Mouse (Mus musculus): ENCODE measurements at regions not wholly inside any gene's neighbourhood (a gene's known extent, or its start where the extent isn't known, plus 50 kb on each side); places are given as distances from the start of the nearest gene placed in this dataset.

DNA sequence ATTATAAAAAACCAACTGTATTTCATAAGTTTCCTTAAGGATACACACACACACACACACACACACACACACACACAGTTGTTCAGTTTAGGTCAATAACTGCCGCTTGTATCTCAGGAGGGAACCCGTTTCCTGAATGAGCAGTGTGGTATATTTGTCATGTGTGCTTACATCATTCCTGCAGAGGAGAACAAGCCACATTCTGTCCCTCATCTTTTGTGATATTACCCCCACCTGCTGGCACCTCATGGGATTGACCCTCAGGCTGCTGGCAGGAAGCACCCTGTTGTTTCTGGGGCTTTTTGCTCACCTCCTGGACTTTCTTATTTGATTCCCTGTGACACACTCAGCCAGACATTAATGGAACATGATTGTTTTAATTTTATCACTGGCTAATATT is 66.4 kb upstream of the Htr1a start:
- DNase-seq, result peak; percentile 8 to 9

- DNase-seq, result no peak
Observed at GRCm38 (mm10) chr13:105378587-105378986, 64.9 kb upstream of the Htr1a start.

GRCm38 (mm10) chr13:105387016-105387772 is 56.2 kb upstream of the Htr1a start:
- DNase-seq, result no peak
